Mouse (Mus musculus): ENCODE results near the gene Nlrp1a. TPM values are rescaled to one million over a fixed set of nuclear protein-coding genes. Genes with fewer than 3 reads are reported as not detected.

Gene Nlrp1a
- total RNA-seq (2021): under 1 TPM; 0.61 to 0.66 TPM
- long read RNA-seq, experiment 1: 0 reads
- long read RNA-seq, experiment 2, partial matches to known transcripts: 0 of 1 reads
- long read RNA-seq, experiment 2, other reads (novel, unspliced or antisense): 1 of 1 reads

GRCm38 (mm10) chr11:71144661-71145060 lies at the start of gene Nlrp1a:
Gene Nlrp1a, minus strand, starts transcription at chr11:71144704.
- DNase-seq (ENCODE audit: low spot score in 2 of 2): peak; percentile 3 to 11
- intact Hi-C loops (cut with DNase I): no loop called here

DNA sequence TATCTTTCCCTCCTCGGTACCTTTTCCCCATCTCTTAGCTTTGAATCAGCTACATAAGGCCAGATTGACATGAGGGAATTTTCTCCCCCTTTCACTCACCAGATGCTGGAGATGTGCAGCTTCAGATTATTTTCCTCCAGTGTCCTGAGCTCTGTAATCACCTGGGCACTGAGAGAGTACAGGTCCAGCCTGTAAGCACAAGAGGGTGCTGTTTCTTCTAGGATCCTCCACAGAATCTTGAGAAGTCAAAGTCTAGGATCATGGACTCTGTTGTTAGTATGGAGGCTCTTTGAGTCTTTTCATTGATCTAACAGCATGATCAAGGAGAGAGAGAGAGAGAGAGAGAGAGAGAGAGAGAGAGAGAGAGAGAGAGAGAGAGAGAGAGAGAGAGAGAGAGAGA lies 25.1 kb upstream of the Nlrp1a start:
- intact Hi-C loops (cut with DNase I): no loop called here

GRCm38 (mm10) chr11:71164139-71164538 lies 19.6 kb upstream of the Nlrp1a start:
- no peak for DNase-seq (ENCODE audit: low spot score in 2 of 2)
- intact Hi-C loops (cut with DNase I): no loop called here

More for the DNA sequence above, 25.1 kb upstream of the Nlrp1a start:
- DNase-seq (ENCODE audit: low spot score in 2 of 2): no peak

- intact Hi-C loops (cut with DNase I): no loop called here
- no peak for DNase-seq (ENCODE audit: low spot score in 2 of 2)
These were observed 15.1 kb upstream of the Nlrp1a start for GRCm38 (mm10) chr11:71159439-71160136.

DNA sequence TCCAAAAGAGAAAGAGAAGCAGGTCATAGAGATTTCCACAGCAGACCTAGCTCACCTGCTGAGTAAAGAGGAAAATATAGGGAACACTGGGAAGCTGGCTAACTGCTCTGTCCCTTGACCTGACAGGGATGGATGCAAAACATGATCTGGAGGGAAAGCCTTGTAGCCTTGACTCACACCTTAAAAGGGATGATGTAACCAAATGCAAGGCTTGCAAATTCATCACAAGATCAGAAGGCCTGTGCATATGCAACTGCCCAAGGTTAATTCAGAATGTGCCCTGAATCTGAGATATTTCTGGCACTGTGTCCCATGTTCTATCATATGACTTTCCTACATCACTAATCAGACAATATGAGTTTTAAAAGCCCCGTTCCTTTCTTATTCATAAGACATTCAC lies 10.8 kb upstream of the Nlrp1a start:
- DNase-seq (ENCODE audit: low spot score in 2 of 2): no peak
- intact Hi-C loops (cut with DNase I): no loop called here

- intact Hi-C loops (cut with DNase I): no loop called here
- DNase-seq (ENCODE audit: low spot score in 2 of 2): no peak
These were observed 2.5 kb downstream of the Nlrp1a start for GRCm38 (mm10) chr11:71142031-71142430.

DNA sequence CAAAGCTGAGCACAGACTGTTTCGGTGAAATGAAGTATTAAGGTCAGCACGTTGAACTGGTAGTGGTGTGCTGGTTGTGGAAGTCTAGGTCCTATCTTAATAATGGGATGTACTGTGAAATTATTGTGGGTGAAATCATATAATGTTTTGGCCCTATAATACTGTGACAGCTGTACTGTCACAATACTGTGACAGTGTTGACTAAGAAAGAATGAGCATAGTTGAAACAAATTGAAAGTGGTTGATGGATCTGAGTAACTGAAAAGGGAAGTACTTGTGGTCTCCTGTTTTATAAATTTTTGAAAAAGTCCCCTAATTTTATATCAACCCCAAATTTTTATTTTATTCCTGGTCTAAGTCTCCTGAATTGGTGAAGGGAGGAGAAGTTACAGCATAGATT lies 37.4 kb downstream of the Nlrp1a start:
- no peak for DNase-seq (ENCODE audit: low spot score in 2 of 2)
- intact Hi-C loops (cut with DNase I): loop anchor here (10.0 kb wide), 1 partner anchor 138 kb away; no protein-coding TSS in a partner anchor

DNA sequence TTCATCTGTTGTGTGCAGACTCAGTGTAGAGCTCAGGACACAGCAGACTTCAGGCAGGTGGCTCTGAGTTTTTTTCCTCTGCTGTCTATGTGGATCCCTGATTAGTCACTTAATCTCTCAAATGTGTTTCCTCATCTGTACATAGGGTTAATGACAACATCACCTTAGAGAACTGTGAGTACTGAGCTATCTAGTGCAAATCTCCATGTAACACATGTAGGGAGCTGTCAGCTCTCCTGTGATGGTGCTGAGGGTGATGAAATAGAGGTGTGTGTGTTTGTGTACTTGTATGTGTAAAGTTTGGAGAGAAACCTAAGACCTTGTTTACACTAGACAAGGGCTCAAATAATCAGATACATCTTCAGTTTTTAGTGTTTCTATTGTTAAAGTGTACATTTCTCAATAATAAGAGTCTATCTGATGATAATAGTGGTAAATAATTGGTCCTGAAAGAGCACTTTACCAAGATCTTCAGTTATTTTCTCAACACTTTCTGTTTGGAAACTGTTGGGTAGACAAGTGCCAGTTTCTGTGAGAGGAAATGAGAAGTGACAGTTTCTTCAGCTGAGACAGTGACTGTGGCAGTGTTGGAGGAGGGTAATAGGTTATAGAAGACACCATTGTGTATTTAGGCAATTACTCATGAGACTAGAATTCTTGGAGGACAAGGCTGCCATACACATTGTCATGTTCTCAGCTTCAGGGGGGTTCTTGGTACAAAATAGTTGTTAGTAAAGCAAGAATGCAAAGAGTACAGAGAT lies 38.1 kb downstream of the Nlrp1a start:
- intact Hi-C loops (cut with DNase I): loop anchor here (10.0 kb wide), 1 partner anchor 138 kb away; no protein-coding TSS in a partner anchor

GRCm38 (mm10) chr11:71103931-71104330 lies 40.6 kb downstream of the Nlrp1a start:
- no peak for DNase-seq (ENCODE audit: low spot score in 2 of 2)
- intact Hi-C loops (cut with DNase I): loop anchor here (10.0 kb wide), 1 partner anchor 141 kb away; no protein-coding TSS in a partner anchor

More for the DNA sequence above, 38.1 kb downstream of the Nlrp1a start:
- DNase-seq (ENCODE audit: low spot score in 2 of 2): no peak

DNA sequence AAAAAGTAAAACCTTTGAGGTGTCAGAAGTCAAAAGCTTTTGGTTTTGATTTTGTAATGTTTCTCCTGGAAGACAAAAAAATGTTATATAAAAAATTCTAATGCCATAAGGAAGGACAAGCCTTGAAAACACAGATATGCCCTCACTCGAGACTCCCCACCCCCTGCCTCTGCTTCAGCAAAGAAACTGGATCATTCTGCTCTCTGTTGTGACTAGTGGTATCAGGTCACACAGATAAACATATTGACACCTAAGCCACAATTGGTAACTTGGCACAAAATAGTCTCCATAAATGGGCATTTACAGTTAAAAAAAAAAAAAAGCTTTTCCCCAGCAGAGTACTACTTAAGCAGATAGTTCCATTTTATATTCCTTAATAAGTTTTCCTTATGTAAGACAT lies 68.2 kb downstream of the Nlrp1a start:
- DNase-seq (ENCODE audit: low spot score in 2 of 2): no peak
- intact Hi-C loops (cut with DNase I): no loop called here

- DNase-seq (ENCODE audit: low spot score in 2 of 2): peak; percentile 30 to 60
- intact Hi-C loops (cut with DNase I): loop anchor here (5.0 kb wide), 1 partner anchor 35 kb away; the partner anchor contains the start of genes Derl2 and Mis12
These were observed 92.0 kb downstream of the Nlrp1a start for GRCm38 (mm10) chr11:71052554-71052953.

Other genes starting within 250 kb of the Nlrp1a start
- 10 to 100 TPM; 52.9 to 55.9 TPM for gene Nup88, start 174.7 kb downstream of the Nlrp1a start, total RNA-seq (2021)
- gene Rpain, start 174.5 kb downstream of the Nlrp1a start, total RNA-seq (2021): 10 to 100 TPM; 36.8 to 46.5 TPM
- 100 to 1,000 TPM; 100 to 103 TPM for gene C1qbp, start 161.7 kb downstream of the Nlrp1a start, total RNA-seq (2021)
- gene Dhx33, start 140.3 kb downstream of the Nlrp1a start, total RNA-seq (2021): 10 to 100 TPM; 18.8 to 20.6 TPM
- gene Mis12, start 125.1 kb downstream of the Nlrp1a start, total RNA-seq (2021): 10 to 100 TPM; 11.2 to 12.5 TPM
- 10 to 100 TPM; 21.4 to 23.7 TPM for gene Derl2, start 124.9 kb downstream of the Nlrp1a start, total RNA-seq (2021)
- gene 6330403K07Rik, start 111.2 kb downstream of the Nlrp1a start, total RNA-seq (2021): 100 to 1,000 TPM; 137 to 158 TPM
- under 1 TPM; 0.13 to 0.24 TPM for gene Nlrp1b, start 86.0 kb upstream of the Nlrp1a start, total RNA-seq (2021)